Mouse (Mus musculus) hindbrain, embryonic 13.5 days (tissue): Measurements from ENCODE around the gene Snrnp48. TPM values are rescaled to one million over a fixed set of nuclear protein-coding genes. Genes with fewer than 3 reads are reported as not detected.

Source experiments
- polyA plus RNA-seq: library from polyadenylated mRNA; unstranded; fragments of >200 nt; fragmentation: Nextera tagmentation; extraction: Ambion mirVana; gene quantifications from 2 replicates; pipeline ENCODE4 v1.2.1, GENCODE M21; 2015

The Snrnp48 gene
- polyA plus RNA-seq, 1 experiment from 2014 or later: 29.1 TPM

Other genes starting within 250 kb of the Snrnp48 start
- 67.2 and 70.0 TPM in 2 replicates for gene Ssr1, start 210.7 kb upstream of the Snrnp48 start, polyA plus RNA-seq
- gene Riok1, start 167.9 kb upstream of the Snrnp48 start, polyA plus RNA-seq: 62.7 and 63.8 TPM in 2 replicates
- 2.4 and 2.7 TPM in 2 replicates for gene Cage1, start 167.9 kb upstream of the Snrnp48 start, polyA plus RNA-seq
- 0.30 and 0.31 TPM in 2 replicates for gene Dsp, start 53.6 kb upstream of the Snrnp48 start, polyA plus RNA-seq
- 3.0 and 3.1 TPM in 2 replicates for gene Bmp6, start 140.2 kb downstream of the Snrnp48 start, polyA plus RNA-seq